Mouse (Mus musculus): ENCODE measurements around the gene A930033H14Rik. TPM values are rescaled to one million over a fixed set of nuclear protein-coding genes. Genes with fewer than 3 reads are reported as not detected.

The A930033H14Rik gene
- polyA plus RNA-seq, 1 experiment from 2014 or later: 1.1 TPM

DNA sequence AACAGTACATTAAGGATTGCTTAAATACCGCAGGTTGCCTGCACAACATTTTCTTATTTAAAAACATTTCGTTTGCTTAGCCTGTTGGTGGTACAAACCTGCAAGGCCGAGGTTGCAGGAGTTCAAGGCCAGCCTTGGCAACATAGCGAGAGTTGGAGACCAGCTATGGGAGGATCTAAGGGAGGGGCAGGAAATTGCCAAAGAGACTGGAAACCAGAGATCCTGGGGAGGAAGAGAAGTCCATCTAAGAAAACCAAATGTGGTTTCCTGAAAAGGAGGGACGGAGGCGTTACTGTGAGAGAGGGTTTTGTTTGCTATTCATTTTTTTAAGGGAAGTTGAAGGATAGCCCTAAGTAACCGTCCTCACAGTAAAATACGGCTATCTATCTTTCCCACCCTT, 1.3 kb downstream of the A930033H14Rik start:
- H3K9me3 ChIP-seq (ENCODE audit: control insufficient read depth, low read length): no peaks in the 10 kb centered on the region
- no peaks in the 10 kb centered on the region for H3K27me3 ChIP-seq (ENCODE audit: control insufficient read depth, insufficient read depth, low read length)
- peak overlapping the region; percentile 3; the same call in 1 of the 2 replicates for H3K9ac ChIP-seq (ENCODE audit: low read depth, low read length)
- H3K36me3 ChIP-seq (ENCODE audit: control insufficient read depth, insufficient read depth, low read length): no peaks in the 10 kb centered on the region
- no peak for DNase-seq (ENCODE audit: low spot score)
- no peaks in the 10 kb centered on the region for H3K4me1 ChIP-seq (replicated peaks; ENCODE audit: control insufficient read depth, insufficient read depth, low read length)
- H3K4me2 ChIP-seq (replicated peaks; ENCODE audit: low read depth, low read length): peak overlapping the region; percentile 80; the same call in 1 of the 2 replicates
- no peak overlapping the region for H3K27ac ChIP-seq (ENCODE audit: low read depth, low read length)
- peak overlapping the region; percentile 78; the same call in 1 of the 2 replicates for H3K4me3 ChIP-seq (ENCODE audit: low read depth, low read length)
- WGBS: 57% methylated on average over 8 of the region's 8 CpGs
- no peak for ATAC-seq (ENCODE audit: low FRiP score)

GRCm38 (mm10) chr10:69210659-69211058, 2.2 kb downstream of the A930033H14Rik start:
- Histone ChIP-seq H3K4me3 (ENCODE audit: low read depth, low read length) (no peak overlapping the region), H3K4me2 (replicated peaks; ENCODE audit: low read depth, low read length) (no peak overlapping the region), H3K36me3 (ENCODE audit: control insufficient read depth, insufficient read depth, low read length) (no peaks in the 10 kb centered on the region), H3K27me3 (ENCODE audit: control insufficient read depth, insufficient read depth, low read length) (no peaks in the 10 kb centered on the region), H3K9me3 (ENCODE audit: control insufficient read depth, low read length) (no peaks in the 10 kb centered on the region), H3K27ac (ENCODE audit: low read depth, low read length) (no peak overlapping the region), H3K9ac (ENCODE audit: low read depth, low read length) (no peak overlapping the region), H3K4me1 (replicated peaks; ENCODE audit: control insufficient read depth, insufficient read depth, low read length) (no peaks in the 10 kb centered on the region)
- ATAC-seq (ENCODE audit: low FRiP score) (no peak), DNase-seq (ENCODE audit: low spot score) (no peak)
- WGBS: 73% methylated on average over 5 of the region's 5 CpGs

- no peaks in the 10 kb centered on the region for H3K36me3 ChIP-seq (ENCODE audit: control insufficient read depth, insufficient read depth, low read length)
- no peak for ATAC-seq (ENCODE audit: low FRiP score)
- WGBS: 92% methylated on average over 10 of the region's 10 CpGs
These were observed 2.9 kb downstream of the A930033H14Rik start for GRCm38 (mm10) chr10:69210006-69210405.

GRCm38 (mm10) chr10:69208705-69209104, 4.2 kb downstream of the A930033H14Rik start:
- no peak overlapping the region for H3K9ac ChIP-seq (ENCODE audit: low read depth, low read length)
- no peaks in the 10 kb centered on the region for H3K27me3 ChIP-seq (ENCODE audit: control insufficient read depth, insufficient read depth, low read length)
- 90% methylated on average over 3 of the region's 3 CpGs for WGBS
- ATAC-seq (ENCODE audit: low FRiP score) (no peak), DNase-seq (ENCODE audit: low spot score) (no peak)
- H3K9me3 ChIP-seq (ENCODE audit: control insufficient read depth, low read length): no peaks in the 10 kb centered on the region
- no peaks in the 10 kb centered on the region for H3K36me3 ChIP-seq (ENCODE audit: control insufficient read depth, insufficient read depth, low read length)
- no peak overlapping the region for H3K27ac ChIP-seq (ENCODE audit: low read depth, low read length)
- no peaks in the 10 kb centered on the region for H3K4me1 ChIP-seq (replicated peaks; ENCODE audit: control insufficient read depth, insufficient read depth, low read length)
- H3K4me2 ChIP-seq (replicated peaks; ENCODE audit: low read depth, low read length): no peak overlapping the region
- H3K4me3 ChIP-seq (ENCODE audit: low read depth, low read length): no peak overlapping the region

More at GRCm38 (mm10) chr10:69210006-69210405, 2.9 kb downstream of the A930033H14Rik start:
- no peak overlapping the region for H3K4me2 ChIP-seq (replicated peaks; ENCODE audit: low read depth, low read length)
- H3K27ac ChIP-seq (ENCODE audit: low read depth, low read length): no peak overlapping the region
- H3K4me3 ChIP-seq (ENCODE audit: low read depth, low read length): no peak overlapping the region
- H3K9me3 ChIP-seq (ENCODE audit: control insufficient read depth, low read length): no peaks in the 10 kb centered on the region
- H3K9ac ChIP-seq (ENCODE audit: low read depth, low read length): no peak overlapping the region
- H3K27me3 ChIP-seq (ENCODE audit: control insufficient read depth, insufficient read depth, low read length): no peaks in the 10 kb centered on the region
- no peak for DNase-seq (ENCODE audit: low spot score)
- H3K4me1 ChIP-seq (replicated peaks; ENCODE audit: control insufficient read depth, insufficient read depth, low read length): no peaks in the 10 kb centered on the region

DNA sequence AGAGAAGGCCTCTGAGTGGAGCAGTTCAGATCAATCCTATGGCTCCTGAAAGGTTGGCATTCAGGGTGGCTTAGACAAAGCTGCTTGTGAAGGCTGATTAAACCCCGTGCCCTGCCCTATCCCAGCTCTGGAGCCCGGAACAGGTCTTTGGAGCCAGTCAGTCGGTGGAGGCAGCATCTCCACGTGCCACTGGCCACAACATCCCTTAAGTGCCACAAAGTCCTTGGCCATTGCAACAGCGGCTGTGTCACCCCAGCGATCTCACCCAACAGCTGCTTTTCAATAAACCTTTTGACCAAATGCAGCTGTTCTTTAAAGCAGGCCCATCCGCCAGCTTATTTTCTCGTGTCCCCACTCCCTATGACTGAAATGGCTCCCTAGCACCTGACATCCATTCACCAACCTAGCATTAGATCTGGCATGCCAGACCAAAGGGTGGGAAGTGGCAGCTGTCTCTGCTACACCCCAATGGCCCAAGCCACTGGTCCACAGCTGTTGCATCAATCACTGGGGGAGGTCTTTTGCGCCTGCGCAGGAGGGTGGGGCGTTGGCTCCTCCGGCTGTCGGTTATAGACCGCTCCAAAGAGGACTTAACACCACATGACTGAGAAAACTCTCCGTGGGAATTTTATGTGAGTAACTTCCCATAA, 4.8 kb downstream of the A930033H14Rik start:
- H3K9me3 ChIP-seq (ENCODE audit: control insufficient read depth, low read length): no peaks in the 10 kb centered on the region
- H3K36me3 ChIP-seq (ENCODE audit: control insufficient read depth, insufficient read depth, low read length): no peaks in the 10 kb centered on the region
- H3K27ac ChIP-seq (ENCODE audit: low read depth, low read length): no peak overlapping the region
- H3K9ac ChIP-seq (ENCODE audit: low read depth, low read length): no peak overlapping the region
- ATAC-seq (ENCODE audit: low FRiP score) (no peak), DNase-seq (ENCODE audit: low spot score) (no peak)
- H3K27me3 ChIP-seq (ENCODE audit: control insufficient read depth, insufficient read depth, low read length): no peaks in the 10 kb centered on the region
- H3K4me1 ChIP-seq (replicated peaks; ENCODE audit: control insufficient read depth, insufficient read depth, low read length): no peaks in the 10 kb centered on the region
- no peak overlapping the region for H3K4me2 ChIP-seq (replicated peaks; ENCODE audit: low read depth, low read length)
- H3K4me3 ChIP-seq (ENCODE audit: low read depth, low read length): no peak overlapping the region
- 88% methylated on average over 15 of the region's 15 CpGs for WGBS

GRCm38 (mm10) chr10:69207481-69207880, 5.4 kb downstream of the A930033H14Rik start:
- H3K27ac ChIP-seq (ENCODE audit: low read depth, low read length): no peak overlapping the region
- H3K36me3 ChIP-seq (ENCODE audit: control insufficient read depth, insufficient read depth, low read length): no peaks in the 10 kb centered on the region
- H3K4me1 ChIP-seq (replicated peaks; ENCODE audit: control insufficient read depth, insufficient read depth, low read length): no peaks in the 10 kb centered on the region
- H3K27me3 ChIP-seq (ENCODE audit: control insufficient read depth, insufficient read depth, low read length): no peaks in the 10 kb centered on the region
- no peaks in the 10 kb centered on the region for H3K9me3 ChIP-seq (ENCODE audit: control insufficient read depth, low read length)
- DNase-seq (ENCODE audit: low spot score) (no peak), ATAC-seq (ENCODE audit: low FRiP score) (no peak)
- H3K4me3 ChIP-seq (ENCODE audit: low read depth, low read length): no peak overlapping the region
- 89% methylated on average over 7 of the region's 7 CpGs for WGBS
- H3K9ac ChIP-seq (ENCODE audit: low read depth, low read length): no peak overlapping the region
- no peak overlapping the region for H3K4me2 ChIP-seq (replicated peaks; ENCODE audit: low read depth, low read length)

DNA sequence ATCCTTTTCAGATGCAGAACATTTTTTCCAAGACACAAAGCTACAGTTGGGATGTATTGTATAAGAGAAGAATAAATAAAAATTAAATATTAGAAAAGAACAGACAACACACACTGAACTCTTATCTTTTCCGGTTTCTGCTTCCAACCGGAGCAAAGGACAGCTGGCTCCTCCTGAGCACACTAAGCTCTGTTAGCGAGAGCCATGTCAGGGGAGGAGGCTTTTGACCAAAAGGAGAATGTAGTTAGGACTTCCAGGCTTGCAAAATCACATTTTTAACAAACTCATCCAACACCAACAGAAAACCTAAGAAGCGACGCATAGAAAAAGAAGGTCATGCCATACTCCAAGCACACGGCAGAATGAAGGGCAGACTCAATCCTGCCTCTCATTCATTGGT, 6.8 kb downstream of the A930033H14Rik start:
- no peak overlapping the region for H3K4me2 ChIP-seq (replicated peaks; ENCODE audit: low read depth, low read length)
- no peak overlapping the region for H3K9ac ChIP-seq (ENCODE audit: low read depth, low read length)
- H3K36me3 ChIP-seq (ENCODE audit: control insufficient read depth, insufficient read depth, low read length): no peaks in the 10 kb centered on the region
- WGBS: 86% methylated on average over 6 of the region's 6 CpGs
- ATAC-seq (ENCODE audit: low FRiP score): no peak
- no peak for DNase-seq (ENCODE audit: low spot score)
- no peaks in the 10 kb centered on the region for H3K27me3 ChIP-seq (ENCODE audit: control insufficient read depth, insufficient read depth, low read length)
- H3K27ac ChIP-seq (ENCODE audit: low read depth, low read length): no peak overlapping the region
- H3K4me3 ChIP-seq (ENCODE audit: low read depth, low read length): no peak overlapping the region
- no peaks in the 10 kb centered on the region for H3K4me1 ChIP-seq (replicated peaks; ENCODE audit: control insufficient read depth, insufficient read depth, low read length)
- H3K9me3 ChIP-seq (ENCODE audit: control insufficient read depth, low read length): no peaks in the 10 kb centered on the region

DNA sequence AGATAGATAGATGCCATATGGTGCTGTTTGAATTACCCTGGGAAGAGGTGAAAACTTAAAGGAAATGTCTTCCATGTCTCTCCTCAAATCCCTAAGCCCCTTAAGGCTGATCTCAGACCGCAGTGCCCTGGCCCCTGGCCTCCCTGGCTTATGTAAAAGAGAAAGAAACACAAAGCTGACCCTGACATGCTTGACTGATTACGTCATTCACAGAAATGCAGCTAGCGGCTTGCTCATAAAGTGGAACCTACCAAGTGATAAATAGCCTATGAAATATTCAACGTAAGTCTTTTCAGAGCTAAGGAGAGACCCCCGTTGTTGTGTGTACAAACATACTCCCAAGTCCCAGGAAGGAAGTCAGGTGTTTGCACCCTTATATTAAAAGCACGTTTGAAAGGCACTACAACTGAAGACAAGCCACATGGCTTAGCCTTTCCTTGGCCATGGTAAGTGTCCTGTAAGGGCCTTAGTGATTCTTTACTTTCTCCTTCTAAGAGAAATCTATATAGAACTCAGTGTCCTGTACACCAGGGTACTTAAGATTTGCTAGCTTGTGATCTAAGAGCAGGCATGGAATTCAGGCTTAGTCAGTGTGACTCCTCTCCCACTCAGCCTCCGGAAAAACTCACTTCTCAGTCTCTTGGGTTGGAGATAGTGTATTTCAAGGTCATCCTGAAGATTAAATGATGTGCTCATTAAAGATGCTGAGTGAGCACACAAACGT, 8.1 kb downstream of the A930033H14Rik start:
- 39% methylated on average over 8 of the region's 8 CpGs for WGBS
- Histone ChIP-seq H3K27ac (ENCODE audit: low read depth, low read length) (no peak overlapping the region), H3K4me2 (replicated peaks; ENCODE audit: low read depth, low read length) (no peak overlapping the region)

GRCm38 (mm10) chr10:69193721-69194120, 19.2 kb downstream of the A930033H14Rik start:
- Histone ChIP-seq H3K9me3 (ENCODE audit: control insufficient read depth, low read length) (no peaks in the 10 kb centered on the region), H3K27ac (ENCODE audit: low read depth, low read length) (no peak overlapping the region), H3K4me3 (ENCODE audit: low read depth, low read length) (no peak overlapping the region), H3K36me3 (ENCODE audit: control insufficient read depth, insufficient read depth, low read length) (no peaks in the 10 kb centered on the region), H3K4me1 (replicated peaks; ENCODE audit: control insufficient read depth, insufficient read depth, low read length) (no peaks in the 10 kb centered on the region), H3K4me2 (replicated peaks; ENCODE audit: low read depth, low read length) (no peak overlapping the region), H3K9ac (ENCODE audit: low read depth, low read length) (no peak overlapping the region), H3K27me3 (ENCODE audit: control insufficient read depth, insufficient read depth, low read length) (no peaks in the 10 kb centered on the region)
- no peak for ATAC-seq (ENCODE audit: low FRiP score)
- WGBS: 90% methylated on average over 10 of the region's 10 CpGs
- DNase-seq (ENCODE audit: low spot score): no peak

More for the DNA sequence above, 8.1 kb downstream of the A930033H14Rik start:
- H3K4me3 ChIP-seq (ENCODE audit: low read depth, low read length): no peak overlapping the region
- no peaks in the 10 kb centered on the region for H3K4me1 ChIP-seq (replicated peaks; ENCODE audit: control insufficient read depth, insufficient read depth, low read length)
- H3K36me3 ChIP-seq (ENCODE audit: control insufficient read depth, insufficient read depth, low read length): no peaks in the 10 kb centered on the region
- ATAC-seq (ENCODE audit: low FRiP score) (no peak), DNase-seq (ENCODE audit: low spot score) (peak; percentile 22)
- H3K9ac ChIP-seq (ENCODE audit: low read depth, low read length): no peak overlapping the region
- H3K9me3 ChIP-seq (ENCODE audit: control insufficient read depth, low read length): no peaks in the 10 kb centered on the region
- no peaks in the 10 kb centered on the region for H3K27me3 ChIP-seq (ENCODE audit: control insufficient read depth, insufficient read depth, low read length)
